Mouse (Mus musculus) CH12F3 (cell line): Measurements from ENCODE around the gene Map4k4.

ENCODE experiments used
- in situ Hi-C: fragments of 300-500 bp; cut with MboI; formaldehyde crosslinking; loops from 2 replicates; pipeline ENCODE4 v1.14.3; 2020; ENCODE audit warnings: low sequenced_read_pairs

The Map4k4 gene

GRCm38 (mm10) chr1:39988841-39989240, 88.1 kb downstream of the Map4k4 start:
- in situ Hi-C loops = loop anchor here (25.0 kb wide), 1 partner anchor 373 kb away; no protein-coding TSS in a partner anchor

GRCm38 (mm10) chr1:39990041-39990440, 89.3 kb downstream of the Map4k4 start:
- in situ Hi-C loops = loop anchor here (25.0 kb wide), 1 partner anchor 372 kb away; no protein-coding TSS in a partner anchor

- in situ Hi-C loops = loop anchor here (25.0 kb wide), 1 partner anchor 368 kb away; no protein-coding TSS in a partner anchor
These were observed 93.2 kb downstream of the Map4k4 start for GRCm38 (mm10) chr1:39993921-39994320.

- in situ Hi-C loops = loop anchor here (25.0 kb wide), 1 partner anchor 367 kb away; no protein-coding TSS in a partner anchor
These were observed 94.9 kb downstream of the Map4k4 start for GRCm38 (mm10) chr1:39995593-39995992.

GRCm38 (mm10) chr1:40000476-40000875, 99.8 kb downstream of the Map4k4 start:
- in situ Hi-C loops = no loop called here

- in situ Hi-C loops = no loop called here
These were observed 100.2 kb downstream of the Map4k4 start for GRCm38 (mm10) chr1:40000899-40001298.

- in situ Hi-C loops = no loop called here
These were observed 101.5 kb downstream of the Map4k4 start for GRCm38 (mm10) chr1:40002129-40002727.

DNA sequence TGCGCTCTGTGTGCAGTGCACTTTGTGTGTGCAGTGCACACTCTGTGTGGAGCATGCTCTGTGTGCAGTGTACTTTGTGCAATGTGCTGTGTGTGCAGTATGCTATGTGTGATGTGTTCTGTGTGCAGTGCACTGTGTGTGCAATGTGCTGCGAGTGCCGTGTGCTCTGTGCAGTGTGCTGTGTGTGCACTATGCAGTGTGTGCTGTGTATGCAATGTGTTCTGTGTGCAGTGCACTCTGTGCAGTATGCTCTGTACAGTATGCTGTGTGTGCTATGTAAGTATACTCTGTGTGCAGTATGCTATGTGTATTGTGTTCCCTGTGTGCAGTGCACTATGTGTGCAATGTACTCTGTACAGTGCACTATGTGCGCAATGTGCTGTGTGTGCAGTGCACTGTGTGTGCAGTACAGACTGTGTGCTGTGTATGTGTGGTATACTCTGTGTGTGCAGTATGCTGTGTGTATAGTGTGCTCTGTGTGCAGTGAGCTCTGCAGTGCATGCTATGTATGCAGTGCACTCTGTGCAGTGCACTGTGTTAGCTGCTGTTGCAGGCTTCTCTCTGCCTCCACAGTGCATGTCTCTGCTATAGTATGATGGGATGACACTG, 105.4 kb downstream of the Map4k4 start:
- in situ Hi-C loops = no loop called here

- in situ Hi-C loops = no loop called here
These were observed 107.3 kb downstream of the Map4k4 start for GRCm38 (mm10) chr1:40007962-40008471.

DNA sequence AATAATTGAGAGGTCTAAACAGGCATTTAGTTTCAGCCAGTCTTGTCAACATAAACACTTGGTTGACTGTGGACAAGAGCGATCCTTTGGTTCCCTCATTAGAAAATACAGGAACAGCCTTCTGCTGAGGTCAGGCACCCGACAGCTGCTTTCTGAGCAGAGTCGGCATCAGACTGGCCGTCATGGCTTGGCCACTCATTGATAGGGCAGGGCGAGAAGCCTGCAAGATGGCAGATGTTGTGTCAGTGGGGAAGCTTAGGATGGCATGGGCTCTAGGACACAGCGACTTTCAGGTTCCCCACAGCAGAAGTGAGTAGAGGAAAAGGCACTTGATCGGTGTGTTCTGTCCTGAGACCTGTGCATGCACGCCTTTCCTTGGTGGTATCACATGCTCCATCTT, 112.0 kb downstream of the Map4k4 start:
- in situ Hi-C loops = no loop called here

GRCm38 (mm10) chr1:40015066-40015678, 114.5 kb downstream of the Map4k4 start:
- in situ Hi-C loops = no loop called here

GRCm38 (mm10) chr1:40021617-40022016, 120.9 kb downstream of the Map4k4 start:
- in situ Hi-C loops = no loop called here

- in situ Hi-C loops = no loop called here
These were observed 121.9 kb downstream of the Map4k4 start for GRCm38 (mm10) chr1:40022472-40023135.

DNA sequence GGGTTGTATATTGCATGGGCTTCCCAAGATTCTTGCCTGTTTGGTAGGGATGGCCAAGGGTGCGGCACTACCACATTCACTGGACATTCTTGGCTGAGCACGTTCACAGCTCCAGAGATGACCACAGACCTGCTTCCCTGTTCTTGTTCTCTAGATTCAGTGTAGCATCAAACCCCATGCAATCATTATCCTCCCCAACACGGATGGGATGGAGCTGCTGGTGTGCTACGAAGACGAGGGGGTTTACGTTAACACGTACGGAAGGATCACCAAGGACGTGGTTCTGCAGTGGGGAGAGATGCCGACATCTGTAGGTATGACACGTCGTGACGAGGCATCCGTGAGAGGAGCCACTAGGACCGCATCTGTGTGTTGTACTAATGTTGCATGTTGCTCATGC, 122.5 kb downstream of the Map4k4 start:
- in situ Hi-C loops = no loop called here

GRCm38 (mm10) chr1:40023748-40024147, 123.0 kb downstream of the Map4k4 start:
- in situ Hi-C loops = no loop called here

GRCm38 (mm10) chr1:40024554-40025320, 124.0 kb downstream of the Map4k4 start:
- in situ Hi-C loops = no loop called here

- in situ Hi-C loops = no loop called here
These were observed 124.7 kb downstream of the Map4k4 start for GRCm38 (mm10) chr1:40025416-40025815.

GRCm38 (mm10) chr1:40027116-40027620, 126.5 kb downstream of the Map4k4 start:
- in situ Hi-C loops = no loop called here

GRCm38 (mm10) chr1:40028207-40028998, 127.7 kb downstream of the Map4k4 start:
- in situ Hi-C loops = no loop called here

GRCm38 (mm10) chr1:40029597-40029996, 128.9 kb downstream of the Map4k4 start:
- in situ Hi-C loops = no loop called here
